Mouse (Mus musculus) frontal cortex, postnatal 10 days (tissue): ENCODE measurements around the gene Prss29.

Experiments
- DNase-seq, 2 experiments: peaks; one replicate each; pipeline ENCODE4 v3.0.0; 2022; ENCODE audit warnings: low spot score in 2 of 2, mixed read lengths in 1 of 2

The Prss29 gene

DNA sequence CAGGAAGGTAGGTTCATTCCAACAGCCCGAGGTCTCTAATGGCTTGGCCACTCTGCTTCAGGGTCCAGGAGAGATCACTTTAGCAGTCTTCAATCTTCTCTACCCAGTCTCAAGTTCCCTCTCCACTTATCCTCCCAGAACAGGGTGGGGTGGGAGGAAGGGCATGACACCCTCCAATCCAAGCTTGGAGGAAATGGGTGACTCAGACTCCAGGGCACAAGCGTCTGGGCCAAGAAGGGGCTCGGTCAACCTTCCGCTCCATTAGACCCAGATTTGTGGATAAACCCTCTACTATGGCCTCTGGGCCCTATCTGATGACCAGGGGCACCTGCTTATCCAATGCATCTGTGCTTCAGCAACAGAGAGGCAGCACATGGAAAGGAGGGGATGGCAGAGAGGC is 27.0 kb downstream of the Prss29 start, which contains the start of gene Tpsab1:
Tpsab1 (minus strand) TSS at position 101 of the 400 bp plus-strand sequence.
- DNase-seq = no peak

- DNase-seq = no peak
These were observed 42.8 kb downstream of the Prss29 start for GRCm38 (mm10) chr17:25361291-25361690.

GRCm38 (mm10) chr17:25363726-25364125 is 45.3 kb downstream of the Prss29 start:
- DNase-seq = no peak

DNA sequence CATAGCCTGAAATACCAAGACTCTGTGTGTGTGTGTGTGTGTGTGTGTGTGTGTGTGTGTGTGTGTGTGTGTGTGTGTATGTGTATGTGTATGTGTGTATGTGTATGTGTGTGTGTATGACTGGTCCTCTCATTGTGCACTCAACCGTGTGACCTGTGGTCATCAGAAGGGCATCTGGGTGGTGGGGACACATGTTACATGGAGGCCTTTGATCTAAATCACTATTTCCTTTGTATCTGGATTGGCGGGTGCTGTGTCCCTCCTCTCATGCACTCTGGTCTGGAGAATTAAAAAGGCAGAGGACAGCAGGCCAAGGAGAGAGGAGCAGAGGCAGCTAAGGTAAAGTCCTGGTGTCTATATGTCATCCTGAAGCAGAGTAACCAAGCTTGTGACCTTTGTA is 47.6 kb downstream of the Prss29 start, which contains the start of gene Tpsb2:
Tpsb2 (plus strand) TSS at position 301 of the 400 bp plus-strand sequence.
- DNase-seq = no peak

- no peak for DNase-seq
These were observed 50.5 kb downstream of the Prss29 start, which contains the start of gene Tpsg1 for GRCm38 (mm10) chr17:25368973-25369372. Gene Tpsg1 (plus strand): TSS chr17:25369273.
